Mouse (Mus musculus) thymus, adult 2 months (tissue): ENCODE data around the gene Atp8a2.

Source experiments
- CTCF ChIP-seq: fragments of 200-500 bp; IDR thresholded peaks from 2 replicates; pipeline ENCODE4 v1.5.1; 2012; ENCODE audit warnings: mild to moderate bottlenecking, control low read depth, low read length, moderate library complexity, borderline replicate concordance; ENCODE audit not compliant: control insufficient read depth, poor library complexity, insufficient read depth; ENCODE audit errors: extremely low read depth
- POLR2A ChIP-seq: fragments of 200-500 bp; IDR thresholded peaks from 2 replicates; pipeline ENCODE4 v1.6.1; 2012; ENCODE audit warnings: mild to moderate bottlenecking, low read length, control low read depth, moderate library complexity; ENCODE audit not compliant: control insufficient read depth, poor library complexity, insufficient read depth; ENCODE audit errors: extremely low read depth

DNA sequence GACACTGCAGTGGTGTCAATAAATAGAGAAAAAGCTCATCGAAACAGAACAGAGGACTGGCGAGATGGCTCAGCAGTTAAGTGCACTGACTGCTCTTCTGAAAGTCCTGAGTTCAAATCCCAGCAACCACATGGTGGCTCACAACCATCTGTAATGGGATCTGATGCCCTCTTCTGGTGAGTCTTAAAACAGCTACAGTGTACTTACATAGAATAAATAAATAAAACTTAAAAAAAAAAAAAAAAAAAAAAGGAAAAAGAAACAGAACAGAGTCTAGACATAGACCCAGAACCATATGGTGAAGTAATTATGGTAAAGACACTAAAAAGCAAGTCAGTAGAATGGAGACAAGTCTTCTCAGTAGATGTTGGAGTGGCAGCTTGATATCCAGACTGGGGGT, 15.7 kb downstream of the Atp8a2 start:
- TF ChIP-seq CTCF (no peak), POLR2A (no peak)
